Mouse (Mus musculus) ovary, adult 18-20 months (tissue): ENCODE data around the gene Gcm2.

Source experiments
- DNase-seq: peaks from one replicate; pipeline ENCODE4 v3.0.0; 2022; ENCODE audit warnings: low spot score, mixed read lengths

The Gcm2 gene

DNA sequence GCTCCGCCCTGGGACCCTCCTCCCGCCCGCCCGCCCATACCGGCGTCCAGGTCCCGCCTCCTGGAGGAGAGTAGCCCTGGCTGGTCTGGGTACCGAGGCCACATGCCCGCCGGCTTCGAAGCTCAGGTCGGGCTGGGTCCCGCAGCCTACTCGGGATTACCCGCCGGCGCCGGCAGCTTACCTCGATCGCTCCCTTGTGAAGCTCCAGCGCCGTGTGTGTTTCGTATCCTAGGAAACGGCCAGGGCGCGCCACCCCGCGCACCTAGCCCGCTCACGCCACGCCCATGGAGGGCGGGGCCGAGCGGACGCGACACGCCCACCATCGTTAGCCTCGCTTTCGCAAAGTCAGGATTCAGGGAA, 31.4 kb downstream of the Gcm2 start, which contains the start of gene Mak:
Mak (minus strand) TSS at position 286 of the 360 bp plus-strand sequence.
- peak; percentile 44 for DNase-seq

DNA sequence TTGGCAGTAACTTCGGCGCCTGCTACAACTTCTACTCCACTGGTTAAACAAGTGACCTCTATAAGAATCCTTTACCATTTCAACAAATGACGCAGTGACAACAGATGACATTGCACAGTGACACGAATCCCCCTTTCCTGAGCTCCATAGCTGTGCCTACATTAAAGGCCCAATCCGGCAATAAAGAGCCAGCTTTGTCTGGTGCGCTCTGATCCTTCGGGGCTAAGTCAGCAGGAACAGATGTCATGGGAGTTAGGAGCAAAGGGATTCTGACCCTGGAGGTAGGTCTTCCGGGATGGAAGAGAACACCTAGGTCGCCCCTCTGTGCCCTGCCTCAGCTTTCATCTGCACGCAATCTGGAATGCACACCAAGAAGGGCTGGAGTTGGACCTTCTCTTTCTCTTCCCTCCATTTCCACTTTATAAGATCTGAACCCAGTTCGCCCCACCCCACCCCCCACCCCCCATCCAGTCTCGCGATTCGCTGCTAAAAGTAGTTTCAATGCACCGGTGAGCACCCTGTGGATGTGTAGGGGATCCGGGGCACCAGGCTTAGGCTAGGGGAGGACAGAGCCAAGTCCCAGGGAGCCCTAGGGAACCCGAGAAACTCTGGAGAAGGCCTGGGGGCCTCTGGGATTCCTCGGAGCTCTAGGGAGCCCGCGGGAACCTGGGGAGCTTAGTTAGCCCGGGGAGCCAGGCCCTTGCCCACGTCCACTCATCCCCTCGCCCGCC, 32.0 kb downstream of the Gcm2 start:
- no peak for DNase-seq

DNA sequence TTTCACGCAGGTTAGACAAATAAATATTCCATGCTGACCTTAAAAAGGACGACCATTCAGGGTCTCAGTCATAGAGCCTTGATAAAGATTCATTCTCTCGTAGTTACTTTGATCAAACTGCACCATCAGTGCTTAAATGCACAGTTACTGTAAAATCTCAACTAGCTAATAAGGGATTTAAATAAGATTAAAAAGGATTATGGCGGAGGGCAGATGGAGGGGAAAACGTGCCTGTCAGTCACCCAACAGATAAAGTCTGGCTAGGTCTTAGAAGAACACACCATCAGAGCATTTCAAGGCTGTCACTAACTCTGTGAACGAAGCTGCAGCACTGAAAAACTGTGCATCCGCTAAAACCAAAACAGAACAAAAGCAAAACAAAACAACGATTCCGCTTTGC, 32.9 kb downstream of the Gcm2 start:
- DNase-seq = no peak

DNA sequence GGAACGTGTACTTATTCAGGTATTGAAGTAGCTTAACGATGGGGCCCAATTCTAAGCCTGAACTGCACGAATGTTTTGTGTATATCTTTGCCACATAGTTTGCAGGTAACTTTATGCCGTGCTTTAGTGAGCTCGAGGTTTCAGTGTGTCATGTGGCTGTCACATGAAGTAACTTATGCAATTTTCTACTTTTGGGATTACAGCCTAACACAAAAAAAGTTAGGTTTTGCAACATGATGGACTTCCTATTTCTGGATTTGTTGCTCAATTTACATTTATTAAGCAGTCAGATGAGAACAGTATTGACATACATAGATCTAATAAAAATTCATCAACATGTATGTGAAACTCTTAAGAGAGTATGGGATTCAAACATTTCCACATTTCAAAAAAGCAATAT, 37.0 kb downstream of the Gcm2 start:
- DNase-seq = no peak

DNA sequence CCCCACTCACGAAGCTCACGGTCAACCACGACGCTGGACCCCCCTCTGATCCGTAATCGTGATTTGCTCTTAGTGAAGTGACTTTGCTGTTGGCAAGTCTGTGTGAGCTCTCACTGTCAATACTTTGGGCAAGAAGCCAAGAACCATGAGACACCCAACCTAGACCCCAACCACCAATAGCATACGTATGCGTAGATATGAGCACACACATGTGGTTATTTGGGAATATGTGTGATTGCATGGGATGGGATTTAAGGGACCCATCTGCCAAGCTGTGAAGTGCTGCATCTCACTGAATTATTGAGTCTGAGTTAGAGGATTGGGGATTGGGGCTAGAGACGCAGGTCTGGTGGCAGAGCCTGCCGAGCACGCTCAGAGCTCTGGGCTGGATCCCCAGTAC, 39.2 kb downstream of the Gcm2 start:
- DNase-seq = no peak

DNA sequence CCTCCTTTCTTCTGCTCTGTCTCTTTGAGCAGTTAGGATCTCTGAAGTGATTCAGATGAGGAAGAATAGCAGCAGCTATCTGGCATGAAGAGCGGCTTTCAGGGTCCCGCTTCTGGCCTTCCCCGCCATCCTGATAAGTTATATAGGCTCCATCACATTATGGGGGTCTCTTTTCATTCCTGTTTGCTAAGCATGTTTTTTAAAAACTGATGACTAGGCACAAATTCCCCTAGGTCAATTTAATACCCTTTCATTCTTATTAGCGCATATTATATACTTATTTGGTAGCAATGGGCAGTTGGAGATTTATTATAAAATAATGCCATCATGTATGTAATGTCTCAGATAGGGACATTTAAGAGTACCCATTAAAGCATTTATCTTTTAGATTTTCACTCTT, 43.2 kb downstream of the Gcm2 start:
- DNase-seq = no peak

DNA sequence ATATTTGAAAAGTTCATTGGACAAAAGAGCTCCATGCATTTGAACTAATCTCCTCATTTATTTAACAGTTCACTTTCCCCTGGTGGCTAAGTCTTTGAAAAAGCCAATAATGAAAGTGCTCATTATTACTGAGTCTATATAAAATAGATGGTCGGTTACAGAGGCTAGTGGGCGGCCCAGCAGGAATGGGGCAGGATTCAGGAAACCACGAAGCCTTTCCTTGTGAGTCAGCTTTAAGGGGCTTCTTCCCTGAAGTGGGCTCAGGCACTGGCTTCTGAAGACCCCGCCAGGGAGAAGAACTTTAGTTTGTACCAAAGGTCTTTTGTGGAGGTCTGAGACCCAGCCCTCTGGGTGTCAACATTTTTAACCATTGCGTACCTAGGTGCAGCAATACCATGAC, 58.9 kb downstream of the Gcm2 start:
- DNase-seq = no peak
